Mouse (Mus musculus) liver, embryonic 14.5 days (tissue): ENCODE measurements at regions not wholly inside any gene's neighbourhood (a gene's known extent, or its start where the extent isn't known, plus 50 kb on each side); places are given as distances from the start of the nearest gene placed in this dataset.

ENCODE experiments used
- CTCF ChIP-seq: IDR thresholded peaks from 2 replicates; pipeline ENCODE4 v1.5.1; 2016; ENCODE audit warnings: antibody characterized with exemption, low read depth, control low read depth
- EP300 ChIP-seq: IDR thresholded peaks from 2 replicates; pipeline ENCODE4 v1.6.1; 2016; ENCODE audit warnings: antibody characterized with exemption, low read depth

DNA sequence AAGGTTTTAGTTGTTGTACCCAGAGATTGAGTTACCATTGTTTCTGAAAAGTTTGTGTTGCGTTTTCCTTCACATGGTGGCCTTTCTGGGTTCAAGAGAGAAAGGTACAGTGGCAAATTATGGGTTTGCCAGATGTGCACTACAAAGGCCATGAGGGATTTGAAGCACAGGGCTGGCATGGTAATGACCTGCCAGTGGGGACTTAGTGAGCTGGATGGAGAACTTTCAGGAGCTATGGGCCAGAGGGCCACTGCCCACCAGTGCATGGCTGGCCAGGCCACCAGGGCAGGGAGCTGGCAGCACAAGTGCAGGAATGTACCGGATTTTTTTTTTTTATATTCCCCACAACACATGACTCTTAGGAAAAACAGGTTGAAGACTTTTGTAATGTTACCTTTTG lies 128.8 kb upstream of the Htr1f start:
- no peak for TF ChIP-seq CTCF
- no peak for TF ChIP-seq EP300
